Mouse (Mus musculus): ENCODE measurements around the gene Hist1h3e.
A peak's percentile ranks its signal among the peaks of the same experiment; 100 is the strongest.

Hist1h3e gene

GRCm38 (mm10) chr13:23538249-23538648 lies 23.9 kb downstream of the Hist1h3e start:
- DNase-seq (ENCODE audit: low read depth, low spot score): no peak

GRCm38 (mm10) chr13:23537006-23537710 lies 25.0 kb downstream of the Hist1h3e start:
- no peak for DNase-seq (ENCODE audit: low read depth, low spot score)

GRCm38 (mm10) chr13:23536076-23536822 lies 25.9 kb downstream of the Hist1h3e start:
- DNase-seq (ENCODE audit: low read depth, low spot score): no peak

GRCm38 (mm10) chr13:23535137-23536075 lies 26.8 kb downstream of the Hist1h3e start, which contains the start of gene Hist1h3g:
Gene Hist1h3g (plus strand): TSS chr13:23535422.
- peak; percentile 97 for DNase-seq (ENCODE audit: low read depth, low spot score)

- no peak for DNase-seq (ENCODE audit: low read depth, low spot score)
Measured at GRCm38 (mm10) chr13:23534368-23535131, 27.6 kb downstream of the Hist1h3e start.

GRCm38 (mm10) chr13:23533560-23534367 lies 28.4 kb downstream of the Hist1h3e start, which contains the start of gene Hist1h2af:
Gene Hist1h2af (plus strand): TSS chr13:23533906.
- DNase-seq (ENCODE audit: low read depth, low spot score): peak; percentile 95

GRCm38 (mm10) chr13:23532262-23533075 lies 29.7 kb downstream of the Hist1h3e start:
- DNase-seq (ENCODE audit: low read depth, low spot score): no peak

- peak; percentile 99 for DNase-seq (ENCODE audit: low read depth, low spot score)
Measured at GRCm38 (mm10) chr13:23530901-23531875, 31.0 kb downstream of the Hist1h3e start, which contains the start of gene Hist1h4h. Gene Hist1h4h (plus strand): TSS chr13:23531050.

GRCm38 (mm10) chr13:23530181-23530900 lies 31.8 kb downstream of the Hist1h3e start:
- DNase-seq (ENCODE audit: low read depth, low spot score): peak; percentile 68

GRCm38 (mm10) chr13:23529480-23530165 lies 32.5 kb downstream of the Hist1h3e start:
- no peak for DNase-seq (ENCODE audit: low read depth, low spot score)

GRCm38 (mm10) chr13:23529005-23529404 lies 33.2 kb downstream of the Hist1h3e start:
- no peak for DNase-seq (ENCODE audit: low read depth, low spot score)

GRCm38 (mm10) chr13:23526312-23526711 lies 35.9 kb downstream of the Hist1h3e start:
- peak; percentile 96 for DNase-seq (ENCODE audit: low read depth, low spot score)

GRCm38 (mm10) chr13:23525901-23526300 lies 36.3 kb downstream of the Hist1h3e start:
- DNase-seq (ENCODE audit: low read depth, low spot score): no peak

GRCm38 (mm10) chr13:23524654-23525053 lies 37.5 kb downstream of the Hist1h3e start:
- DNase-seq (ENCODE audit: low read depth, low spot score): peak; percentile 91

- no peak for DNase-seq (ENCODE audit: low read depth, low spot score)
Measured at GRCm38 (mm10) chr13:23523976-23524375, 38.2 kb downstream of the Hist1h3e start.

GRCm38 (mm10) chr13:23521703-23522102 lies 40.5 kb downstream of the Hist1h3e start:
- DNase-seq (ENCODE audit: low read depth, low spot score): peak; percentile 85

- DNase-seq (ENCODE audit: low read depth, low spot score): peak; percentile 78
Measured at GRCm38 (mm10) chr13:23519416-23519815, 42.8 kb downstream of the Hist1h3e start.

All from brain, adult 2 months (tissue).